Mouse (Mus musculus): ENCODE measurements around the gene Sh3bgrl2.

The Sh3bgrl2 gene

GRCm38 (mm10) chr9:83686511-83687100, 138.5 kb downstream of the Sh3bgrl2 start:
- no peak for DNase-seq (ENCODE audit: low spot score)

GRCm38 (mm10) chr9:83687904-83688303, 139.8 kb downstream of the Sh3bgrl2 start:
- no peak for DNase-seq (ENCODE audit: low spot score)
